Mouse (Mus musculus) ES-E14 (cell line): Measurements from ENCODE around the gene Ptprg. TPM values are rescaled to one million over a fixed set of nuclear protein-coding genes. Genes with fewer than 3 reads are reported as not detected.

Experiments used
- DNase-seq: peaks from one replicate; pipeline ENCODE4 v3.0.0-alpha.2; 2013; ENCODE audit warnings: low read depth, low spot score
- H3K27ac ChIP-seq: 2 replicates; pipeline ENCODE4 v1.5.1; 2012; ENCODE audit warnings: low read depth, mild to moderate bottlenecking, low read length, moderate library complexity, mixed read lengths; ENCODE audit not compliant: poor library complexity, insufficient read depth, severe bottlenecking
- H3K36me3 ChIP-seq: 2 replicates; pipeline ENCODE4 v1.6.1; 2012; ENCODE audit warnings: mild to moderate bottlenecking, low read length, moderate library complexity, mixed read lengths; ENCODE audit not compliant: control insufficient read depth, poor library complexity, insufficient read depth, severe bottlenecking
- H3K4me1 ChIP-seq, 2 experiments: fragments of 150-350 bp in 1 of 2; sonication (generic) in 1 of 2; 2 replicates each; pipeline ENCODE4 v1.6.1; 2012; ENCODE audit warnings: low read length in 2 of 2, mild to moderate bottlenecking in 1 of 2, mixed read lengths in 1 of 2; ENCODE audit not compliant: control insufficient read depth in 2 of 2, insufficient read depth in 2 of 2, poor library complexity in 1 of 2
- H3K4me3 ChIP-seq, 2 experiments: fragments of 150-350 bp in 1 of 2; sonication (generic) in 1 of 2; 2 replicates each; pipeline ENCODE4 v1.5.1; 2012; ENCODE audit warnings: low read length in 2 of 2, low read depth in 1 of 2, mild to moderate bottlenecking in 1 of 2, mixed read lengths in 1 of 2; ENCODE audit not compliant: insufficient read depth in 1 of 2, poor library complexity in 1 of 2, severe bottlenecking in 1 of 2
- H3K9ac ChIP-seq: 2 replicates; pipeline ENCODE4 v1.6.1; 2012; ENCODE audit warnings: low read depth, mild to moderate bottlenecking, low read length, mixed read lengths; ENCODE audit not compliant: poor library complexity, insufficient read depth, severe bottlenecking
- H3K9me3 ChIP-seq: fragments of 150-350 bp; sonication (generic); 2 replicates; pipeline ENCODE4 v1.6.1; 2012; ENCODE audit warnings: low read depth, mild to moderate bottlenecking, low read length; ENCODE audit not compliant: control insufficient read depth, insufficient read depth
- CHD2 ChIP-seq: IDR thresholded peaks from 2 replicates; pipeline ENCODE4 v1.6.1; 2014; ENCODE audit warnings: mild to moderate bottlenecking, low read depth, low read length, inconsistent platforms
- HCFC1 ChIP-seq: IDR thresholded peaks from 2 replicates; pipeline ENCODE4 v1.6.1; 2012; ENCODE audit warnings: low read length, inconsistent platforms, borderline replicate concordance; ENCODE audit not compliant: insufficient read depth
- MAFK ChIP-seq: IDR thresholded peaks from 2 replicates; pipeline ENCODE4 v1.6.1; 2014; ENCODE audit warnings: mild to moderate bottlenecking, low read depth, low read length, inconsistent platforms; ENCODE audit not compliant: insufficient read depth
- ZC3H11A ChIP-seq: IDR thresholded peaks from 2 replicates; pipeline ENCODE4 v1.6.1; 2012; ENCODE audit warnings: low read depth, mild to moderate bottlenecking, inconsistent platforms, low read length, borderline replicate concordance
- ZNF384 ChIP-seq: IDR thresholded peaks from 2 replicates; pipeline ENCODE4 v1.6.1; 2012; ENCODE audit warnings: low read depth, low read length, inconsistent platforms
- in situ Hi-C, 2 experiments: fragments of 600-800 bp; cut with MboI; formaldehyde crosslinking; loops; one replicate each; pipeline ENCODE4 v1.15.1; 2025; ENCODE audit warnings: low sequenced_read_pairs in 2 of 2, inconsistent platforms in 1 of 2; ENCODE audit not compliant: unreplicated experiment in 2 of 2
- total RNA-seq: library from RNA; depleted of rRNA; stranded (reverse); fragments of 300-350 nt; gene quantifications from 2 replicates; pipeline ENCODE4 v1.2.3, GENCODE M21; 2012

Gene Ptprg
- total RNA-seq, 1 experiment = 59.8 TPM

GRCm38 (mm10) chr14:11823701-11824095 lies 270.4 kb downstream of the Ptprg start:
- no peak for DNase-seq
- H3K9ac ChIP-seq = no peak overlapping the region
- in situ Hi-C loops = no loop called here
- H3K9me3 ChIP-seq = no peaks in the 10 kb centered on the region
- no peak for TF ChIP-seq HCFC1
- no peak for TF ChIP-seq MAFK
- no peak for TF ChIP-seq ZNF384
- TF ChIP-seq ZC3H11A = no peak
- no peak for TF ChIP-seq CHD2
- no peak overlapping the region for H3K4me3 ChIP-seq
- H3K27ac ChIP-seq = no peak overlapping the region
- H3K4me1 ChIP-seq = peaks cover 3 to 5% of the 10 kb centered on the region in 2 experiments; a peak in 2 of 4 replicates
- H3K36me3 ChIP-seq = no peaks in the 10 kb centered on the region

- Histone ChIP-seq H3K4me1 (peaks cover 3 to 5% of the 10 kb centered on the region in 2 experiments; a peak in 2 of 4 replicates), H3K27ac (no peak overlapping the region), H3K9me3 (no peaks in the 10 kb centered on the region), H3K36me3 (no peaks in the 10 kb centered on the region), H3K9ac (no peak overlapping the region), H3K4me3 (no peak overlapping the region)
- TF ChIP-seq MAFK (no peak), CHD2 (no peak), ZC3H11A (no peak), HCFC1 (no peak), ZNF384 (no peak)
- no peak for DNase-seq
- in situ Hi-C loops = loop anchor here in 1 of 2 experiments (25.0 kb wide), 1 partner anchor 312 kb away; no protein-coding TSS in a partner anchor
Measured at GRCm38 (mm10) chr14:11824915-11825314, 271.6 kb downstream of the Ptprg start.

- no peak overlapping the region for H3K4me3 ChIP-seq
- H3K9ac ChIP-seq = no peak overlapping the region
- TF ChIP-seq CHD2 (no peak), ZC3H11A (no peak), HCFC1 (no peak), ZNF384 (no peak), MAFK (no peak)
- no peak for DNase-seq
- no peaks in the 10 kb centered on the region for H3K36me3 ChIP-seq
- peaks cover under 1 to 5% of the 10 kb centered on the region in 2 experiments; a peak in 2 of 4 replicates for H3K4me1 ChIP-seq
- no peak overlapping the region for H3K27ac ChIP-seq
- in situ Hi-C loops = loop anchor here in 1 of 2 experiments (25.0 kb wide), 1 partner anchor 312 kb away; no protein-coding TSS in a partner anchor
- H3K9me3 ChIP-seq = no peaks in the 10 kb centered on the region
Measured at GRCm38 (mm10) chr14:11825551-11825950, 272.2 kb downstream of the Ptprg start.

- Histone ChIP-seq H3K4me3 (no peak overlapping the region), H3K9ac (no peak overlapping the region), H3K36me3 (no peaks in the 10 kb centered on the region), H3K27ac (no peak overlapping the region), H3K9me3 (no peaks in the 10 kb centered on the region), H3K4me1 (peaks cover 0 to 5% of the 10 kb centered on the region in 2 experiments; a peak in 2 of 4 replicates)
- DNase-seq = no peak
- TF ChIP-seq HCFC1 = no peak
- no peak for TF ChIP-seq ZC3H11A
- no peak for TF ChIP-seq ZNF384
- TF ChIP-seq CHD2 = no peak
- no peak for TF ChIP-seq MAFK
- in situ Hi-C loops = loop anchor here in 1 of 2 experiments (25.0 kb wide), 1 partner anchor 309 kb away; no protein-coding TSS in a partner anchor
Measured at GRCm38 (mm10) chr14:11828086-11828485, 274.8 kb downstream of the Ptprg start.

GRCm38 (mm10) chr14:11833678-11834077 lies 280.3 kb downstream of the Ptprg start:
- Histone ChIP-seq H3K4me3 (no peak overlapping the region), H3K36me3 (no peaks in the 10 kb centered on the region), H3K27ac (no peak overlapping the region), H3K9ac (no peak overlapping the region), H3K9me3 (no peaks in the 10 kb centered on the region), H3K4me1 (no peaks in the 10 kb centered on the region)
- no peak for TF ChIP-seq CHD2
- TF ChIP-seq ZNF384 = no peak
- no peak for TF ChIP-seq ZC3H11A
- no peak for TF ChIP-seq HCFC1
- TF ChIP-seq MAFK = no peak
- no peak for DNase-seq
- in situ Hi-C loops = loop anchor here in 1 of 2 experiments (25.0 kb wide), 1 partner anchor 304 kb away; no protein-coding TSS in a partner anchor
